Mouse (Mus musculus) olfactory bulb, adult 2 months (tissue): ENCODE measurements around the gene Sox5.

ENCODE experiments used
- CTCF ChIP-seq: fragments of 200-500 bp; IDR thresholded peaks from 2 replicates; pipeline ENCODE4 v1.5.1; 2012; ENCODE audit warnings: low read depth, mild to moderate bottlenecking, low read length, moderate library complexity; ENCODE audit not compliant: insufficient read depth
- POLR2A ChIP-seq: fragments of 200-500 bp; IDR thresholded peaks from 2 replicates; pipeline ENCODE4 v1.6.1; 2012; ENCODE audit warnings: mild to moderate bottlenecking, low read depth, low read length, moderate library complexity; ENCODE audit not compliant: insufficient read depth

- TF ChIP-seq CTCF (no peak), POLR2A (no peak)
These were observed 821.3 kb downstream of the Sox5 start for GRCm38 (mm10) chr6:143960487-143960886.
